Mouse (Mus musculus): ENCODE results near the gene Hoxa11.

Hoxa11 gene

DNA sequence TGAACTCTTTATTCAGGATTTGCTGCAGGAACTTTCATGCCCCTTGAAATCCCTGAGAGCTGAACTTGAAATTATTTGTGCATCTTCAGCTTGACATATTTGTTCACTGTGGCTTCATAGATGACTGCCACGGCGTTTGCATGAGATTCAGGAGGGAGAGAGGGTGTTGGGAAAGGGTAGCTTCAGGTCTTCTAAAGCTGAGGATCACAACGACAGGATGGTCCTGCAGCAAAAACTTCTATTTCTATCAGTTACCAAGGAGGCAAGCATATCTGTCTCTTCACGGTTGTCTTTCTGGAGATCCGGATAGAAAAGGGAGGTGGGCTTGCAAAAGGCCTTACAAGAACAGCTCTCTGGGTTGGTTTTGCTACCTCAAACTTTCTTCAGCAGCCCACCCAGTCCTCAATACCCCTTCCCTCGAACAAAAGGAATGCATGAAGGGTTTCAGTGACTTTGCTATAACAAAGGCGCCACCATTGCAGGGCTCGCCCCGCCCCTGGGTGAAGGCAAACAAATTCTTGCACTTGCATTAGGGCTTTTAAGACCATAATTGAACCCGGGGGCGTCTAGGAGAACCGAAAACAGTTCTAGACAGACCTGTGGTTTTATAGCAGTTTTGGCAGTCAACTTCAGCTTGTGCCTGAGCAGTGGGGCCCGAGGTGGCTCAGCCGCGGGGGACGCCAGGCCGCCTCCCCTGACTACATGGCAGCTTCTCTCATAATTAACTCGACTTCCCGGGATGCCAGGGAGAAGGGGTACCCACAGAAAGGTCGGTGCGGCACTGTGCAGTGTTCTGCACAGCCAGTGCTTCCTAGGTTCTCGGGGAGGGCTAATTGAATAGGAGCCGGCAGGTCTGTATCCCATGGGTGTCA, 2.4 kb upstream of the Hoxa11 start:
- DNase-seq (ENCODE audit: low spot score) = no peak

DNA sequence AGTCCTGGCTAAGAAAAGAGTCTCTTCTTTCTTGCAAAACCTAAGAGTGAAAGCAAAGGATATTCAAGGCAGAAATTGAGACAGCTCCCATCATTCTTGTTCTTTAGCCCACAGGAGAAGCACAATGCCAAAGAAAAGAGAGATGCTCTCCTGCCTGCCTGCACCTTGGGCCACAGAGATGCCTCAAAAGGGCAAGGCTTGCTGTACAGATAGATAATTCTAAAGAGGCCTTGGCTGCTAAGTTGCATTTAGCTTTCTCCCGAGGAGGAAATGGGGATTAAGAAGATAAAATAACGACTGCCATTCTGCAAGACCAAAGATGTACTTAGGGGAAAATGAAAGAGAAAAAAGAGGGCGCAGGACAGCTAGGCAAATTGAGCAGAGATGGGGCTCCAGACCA, 1.3 kb upstream of the Hoxa11 start:
- DNase-seq (ENCODE audit: low spot score) = no peak

DNA sequence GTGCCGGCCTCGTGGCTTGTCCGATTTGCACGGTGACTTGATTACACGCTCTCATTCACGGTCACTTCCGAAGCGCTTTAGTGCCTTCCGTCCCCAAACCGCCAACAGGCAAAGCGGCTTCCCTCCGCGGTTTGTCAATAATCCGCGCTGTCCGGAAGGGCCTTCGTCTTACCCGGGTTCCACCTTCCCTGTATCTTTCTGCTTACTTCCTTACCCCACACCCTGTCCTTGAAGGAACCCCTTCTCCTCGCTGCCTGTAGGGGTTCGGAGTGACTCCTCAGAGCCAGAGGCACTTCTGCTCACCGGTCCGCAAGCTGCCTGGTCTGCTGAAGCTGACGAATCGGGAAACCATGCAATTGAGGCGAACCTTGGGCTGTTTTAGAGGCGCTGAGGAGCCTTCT, 793 bp upstream of the Hoxa11 start:
- no peak for DNase-seq (ENCODE audit: low spot score)

DNA sequence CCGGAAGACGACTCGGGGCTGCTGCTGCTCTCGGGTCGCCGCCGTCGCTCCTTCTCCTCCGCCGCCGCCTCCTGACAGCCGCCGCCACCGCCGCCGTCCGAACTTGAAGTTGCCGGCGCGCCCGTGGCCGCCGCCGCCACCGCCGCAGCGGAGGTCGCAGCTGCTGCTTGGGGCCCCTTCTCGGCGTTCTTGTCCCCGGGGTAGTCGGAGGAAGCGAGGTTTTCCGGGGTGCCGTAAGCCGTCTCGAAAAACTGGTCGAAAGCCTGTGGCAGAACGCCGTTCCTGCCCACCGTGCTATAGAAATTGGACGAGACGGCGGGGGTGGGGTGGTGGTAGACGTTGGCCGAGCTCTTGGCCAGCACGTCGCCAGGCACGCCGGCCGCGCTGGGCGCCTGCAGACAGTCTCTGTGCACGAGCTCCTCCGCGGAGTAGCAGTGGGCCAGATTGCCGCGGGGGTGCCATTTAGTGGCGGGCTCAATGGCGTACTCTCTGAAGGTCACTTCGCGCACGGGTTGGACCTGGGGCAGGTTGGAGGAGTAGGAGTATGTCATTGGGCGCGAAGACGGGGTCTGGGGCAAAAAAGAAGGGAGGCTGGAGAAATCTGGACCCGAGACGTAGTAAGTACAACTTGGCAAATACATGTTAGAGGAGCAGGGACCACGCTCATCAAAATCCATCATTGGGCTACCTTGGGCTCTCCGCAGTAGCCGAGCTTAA, 412 bp downstream of the Hoxa11 start:
- no peak for DNase-seq (ENCODE audit: low spot score)

DNA sequence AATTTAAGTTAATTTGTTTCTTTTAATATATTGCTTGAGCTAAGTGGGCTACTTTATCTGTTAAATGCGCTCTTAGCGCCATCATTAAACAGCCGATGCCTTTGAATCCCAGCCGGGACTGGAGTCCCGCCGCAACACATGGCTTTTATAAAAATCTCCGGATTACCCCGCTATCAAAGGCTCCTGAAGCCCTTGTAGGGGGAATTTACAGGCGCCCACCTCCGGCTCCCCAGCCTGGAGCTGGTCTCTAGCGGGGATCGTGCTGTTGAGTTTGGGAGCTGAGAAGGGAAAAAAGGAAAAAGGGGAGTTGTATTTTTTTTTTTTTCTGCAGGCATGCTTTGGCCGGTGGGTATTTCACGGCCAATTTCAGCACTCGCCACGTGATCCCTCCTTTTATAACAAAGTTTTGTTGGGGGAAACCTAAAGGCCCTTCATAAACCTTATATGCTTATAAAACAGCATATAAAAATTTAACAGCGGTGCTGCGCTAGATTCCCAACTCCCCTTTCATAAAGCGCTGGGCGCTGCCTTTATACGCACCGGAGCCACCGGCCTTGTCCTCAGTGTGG, 1.1 kb downstream of the Hoxa11 start:
- DNase-seq (ENCODE audit: low spot score) = no peak

DNA sequence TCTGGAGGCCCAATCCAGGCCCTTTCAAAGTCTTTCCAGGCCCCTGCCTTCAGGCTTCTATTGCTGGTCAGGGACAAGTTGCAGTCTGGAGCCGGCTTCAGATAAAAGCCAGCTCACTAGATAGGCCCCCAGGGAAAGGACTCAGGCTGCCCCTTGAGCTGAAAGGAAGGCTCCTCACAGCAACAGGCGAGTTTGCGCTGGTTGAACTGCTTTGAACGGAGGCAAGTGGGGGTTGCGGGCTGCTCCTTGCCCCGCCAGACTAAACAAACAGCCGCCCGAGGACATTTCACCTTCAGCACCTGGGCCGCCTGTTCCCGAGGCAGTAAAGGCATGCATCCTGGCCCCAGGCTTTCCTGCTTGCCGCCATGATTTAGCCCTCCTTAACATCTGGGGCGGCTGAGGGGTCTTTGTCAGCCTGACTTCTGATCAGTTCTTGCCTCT, 1.9 kb downstream of the Hoxa11 start:
- DNase-seq (ENCODE audit: low spot score) = no peak

DNA sequence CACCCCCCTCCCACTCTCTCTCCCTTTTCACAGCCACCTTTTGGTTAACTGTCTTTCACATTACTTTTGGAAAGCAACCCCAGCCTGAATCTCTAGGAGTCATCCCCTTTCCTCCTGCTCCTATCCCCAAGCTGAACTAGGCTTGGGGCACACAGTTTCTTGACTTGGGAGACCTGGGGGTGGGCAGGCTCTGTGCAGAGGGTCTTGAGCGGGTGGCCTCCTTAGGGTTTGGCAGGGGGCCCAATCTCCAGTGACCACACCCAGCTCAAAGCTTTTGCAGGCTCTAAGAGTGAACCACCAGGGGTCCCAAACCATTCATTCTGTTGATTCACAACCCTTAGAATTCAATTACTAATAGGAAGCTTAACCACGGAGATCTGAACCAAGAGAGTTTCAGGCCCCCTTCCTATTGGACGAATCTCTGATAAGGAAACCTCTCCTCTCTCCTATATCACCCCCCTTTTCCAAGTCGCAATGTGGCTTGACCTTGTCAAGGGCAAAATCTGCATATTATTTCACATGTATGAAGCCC, 2.7 kb downstream of the Hoxa11 start:
- DNase-seq (ENCODE audit: low spot score) = no peak

DNA sequence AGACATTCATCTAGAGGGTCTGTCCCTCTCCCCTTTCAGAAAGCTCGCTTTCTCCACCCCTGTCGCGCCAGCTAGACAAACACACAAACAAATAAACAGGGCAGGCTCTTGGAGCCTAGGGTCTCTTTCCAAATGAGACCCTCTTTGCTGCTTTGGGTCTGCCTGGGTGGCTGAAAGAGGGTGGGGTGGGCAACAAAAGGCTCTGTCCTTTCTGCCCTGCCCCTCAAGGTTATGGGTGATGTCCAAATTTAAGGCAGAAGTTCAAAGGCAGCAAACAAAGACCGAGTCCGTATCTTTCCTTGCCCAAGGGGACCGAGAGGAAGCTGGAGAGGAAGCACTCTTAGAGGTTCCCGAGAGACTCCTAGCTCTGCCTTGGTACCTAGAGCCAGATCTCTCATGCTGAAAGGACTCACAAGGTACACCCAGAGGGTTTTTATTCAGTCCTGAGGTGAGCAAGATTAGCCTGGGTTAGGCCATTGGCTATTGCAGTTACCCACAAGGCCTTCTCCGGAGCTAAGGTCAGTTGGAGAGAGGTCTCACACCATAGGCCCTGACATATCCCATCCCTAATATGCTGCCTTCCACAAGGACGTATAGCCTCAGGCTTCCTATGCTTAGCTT, 4.5 kb downstream of the Hoxa11 start:
- no peak for DNase-seq (ENCODE audit: low spot score)

DNA sequence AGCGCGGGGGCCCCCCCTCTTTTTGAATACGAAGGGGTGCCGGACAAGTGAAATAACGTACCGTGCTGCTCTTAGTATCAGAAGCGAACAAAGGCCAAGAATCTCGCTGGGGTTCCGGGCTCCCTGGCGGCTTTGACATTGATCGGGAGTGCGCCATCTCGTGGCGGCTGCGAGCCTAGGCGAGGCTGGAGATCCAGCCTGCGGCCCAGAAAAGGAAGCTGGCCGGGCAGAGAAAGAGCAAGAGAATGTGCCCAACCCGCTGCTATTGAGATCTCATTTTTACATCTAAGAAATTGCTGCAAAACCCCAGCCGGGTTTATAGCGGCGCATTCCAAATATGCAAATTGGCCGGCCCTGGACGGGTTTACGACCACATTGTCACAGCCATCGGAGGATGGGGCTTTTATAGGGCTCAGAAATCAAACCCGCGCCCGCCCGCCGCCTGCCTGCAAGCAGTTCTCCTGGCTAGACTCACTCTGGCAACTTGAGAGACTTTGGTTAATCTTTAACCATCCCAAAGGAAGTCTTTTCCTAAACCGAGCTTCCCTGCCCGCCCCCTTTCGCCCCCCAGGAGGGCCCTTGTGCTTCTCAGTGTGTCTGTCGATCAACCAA, 5.1 kb downstream of the Hoxa11 start, which contains the start of gene Hoxa10:
Gene Hoxa10, minus strand, starts transcription at position 466 of the 612 bp plus-strand sequence.
- peak; percentile 52 for DNase-seq (ENCODE audit: low spot score)

DNA sequence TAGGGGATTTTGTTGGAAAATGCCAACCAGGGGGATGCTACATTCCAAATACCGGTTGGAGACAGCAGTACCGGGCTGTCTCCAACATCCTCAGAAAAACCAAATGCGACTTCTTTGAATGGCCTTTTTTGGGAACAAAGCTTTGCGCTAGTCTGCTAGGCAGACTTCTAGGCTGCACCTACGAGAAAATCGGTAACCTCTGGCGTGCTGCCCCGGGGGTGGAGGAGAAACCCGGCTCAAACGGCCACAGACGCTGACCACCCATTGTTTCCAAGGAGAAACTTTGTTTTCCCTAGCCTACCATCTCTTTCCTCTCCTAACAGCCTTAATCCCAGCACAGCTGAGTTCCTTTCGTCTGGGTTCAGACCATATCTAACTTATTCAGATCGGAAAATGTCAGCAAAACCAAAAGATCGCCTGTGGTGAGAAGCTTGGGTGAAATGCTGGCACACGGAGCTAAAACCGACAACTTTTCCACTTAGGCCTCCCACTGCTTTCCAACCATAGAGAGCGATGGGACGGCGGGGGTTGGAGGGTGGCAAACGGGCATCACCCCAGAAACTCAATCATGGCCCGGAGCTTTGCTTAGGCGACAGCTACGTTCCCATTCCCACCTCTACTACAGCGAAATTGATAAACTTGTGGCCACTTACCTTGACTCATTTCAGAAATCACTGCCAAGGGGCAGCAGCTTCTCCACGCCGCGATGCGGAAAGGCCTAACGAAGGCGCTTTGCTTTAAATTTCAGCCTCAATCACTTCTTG, 5.8 kb downstream of the Hoxa11 start:
- DNase-seq (ENCODE audit: low spot score) = no peak

DNA sequence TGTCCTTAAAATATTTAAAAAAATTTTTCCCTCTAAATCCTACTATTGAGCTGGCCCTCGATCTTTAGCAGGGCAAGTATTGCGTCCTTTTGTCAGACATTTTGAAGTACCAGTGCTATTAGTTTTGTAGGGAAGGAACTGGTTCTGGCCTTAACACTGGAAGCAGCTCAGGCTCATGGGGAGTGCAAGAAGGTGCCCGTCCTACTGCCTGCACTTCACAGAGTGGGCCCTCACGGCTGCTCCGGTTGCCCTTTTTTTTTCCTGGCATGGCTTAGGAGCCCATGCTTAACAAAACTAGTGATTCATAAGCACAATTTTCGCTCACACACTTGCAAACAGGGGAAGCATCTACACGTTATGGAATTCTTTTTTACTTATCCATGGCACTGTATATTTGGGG, 6.6 kb downstream of the Hoxa11 start:
- no peak for DNase-seq (ENCODE audit: low spot score)

DNA sequence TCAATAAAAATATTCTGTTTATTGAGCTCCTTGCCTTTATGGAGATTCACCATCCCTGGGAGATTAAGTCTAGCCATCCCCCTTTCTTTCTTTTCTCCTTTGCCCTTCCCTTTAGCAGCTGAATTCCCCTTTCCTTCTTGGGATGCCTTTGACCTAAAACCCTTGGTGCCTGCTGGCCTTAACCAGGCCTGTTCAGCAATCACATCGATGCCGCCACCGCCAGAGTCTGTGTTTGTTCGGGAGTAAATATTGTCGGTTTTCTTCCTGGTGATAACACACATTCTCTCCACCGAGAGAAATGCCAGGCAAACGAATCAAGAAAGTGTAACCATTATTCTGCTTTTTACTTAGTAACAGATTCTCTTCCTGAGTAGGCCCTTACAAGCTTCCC, 7.5 kb downstream of the Hoxa11 start:
- DNase-seq (ENCODE audit: low spot score) = no peak

DNA sequence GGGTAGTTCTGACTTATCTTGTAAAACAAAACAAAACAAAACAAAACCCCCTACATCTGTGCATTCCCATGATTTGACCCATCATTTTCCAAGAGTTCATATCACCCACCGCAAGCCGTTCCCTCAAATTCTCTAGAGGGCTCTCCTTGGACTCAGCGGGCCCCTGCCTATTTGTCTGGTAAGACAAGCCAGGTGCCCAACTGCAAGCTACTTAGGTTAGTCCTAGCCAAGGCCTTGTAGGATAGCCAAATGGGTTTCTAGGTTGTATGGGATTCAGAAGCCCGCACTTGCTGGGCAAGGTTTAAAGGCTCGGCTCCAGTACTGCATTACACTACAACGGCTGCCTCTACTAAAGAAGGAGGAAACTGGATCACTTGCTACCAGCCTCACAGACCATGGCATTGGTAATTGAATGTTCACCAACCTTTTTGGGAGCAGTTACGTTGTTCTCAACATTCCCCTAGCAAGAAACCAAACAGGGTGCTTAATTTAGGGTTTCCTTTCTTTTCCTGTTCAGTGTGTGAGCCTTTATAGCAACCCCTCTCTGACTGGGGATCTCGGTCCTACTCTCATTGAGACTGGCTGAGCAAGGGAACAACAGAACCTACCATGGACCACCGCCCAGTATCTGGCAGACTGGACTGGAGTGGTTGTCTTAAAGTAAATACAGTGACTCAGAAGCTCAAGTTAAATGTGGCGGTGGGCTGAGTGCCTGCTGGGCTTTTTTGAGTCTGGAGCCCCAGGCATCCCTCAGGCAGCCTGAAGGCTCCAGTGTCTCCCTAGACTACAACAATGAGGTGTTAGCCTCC, 8.1 kb downstream of the Hoxa11 start:
- DNase-seq (ENCODE audit: low spot score) = no peak

DNA sequence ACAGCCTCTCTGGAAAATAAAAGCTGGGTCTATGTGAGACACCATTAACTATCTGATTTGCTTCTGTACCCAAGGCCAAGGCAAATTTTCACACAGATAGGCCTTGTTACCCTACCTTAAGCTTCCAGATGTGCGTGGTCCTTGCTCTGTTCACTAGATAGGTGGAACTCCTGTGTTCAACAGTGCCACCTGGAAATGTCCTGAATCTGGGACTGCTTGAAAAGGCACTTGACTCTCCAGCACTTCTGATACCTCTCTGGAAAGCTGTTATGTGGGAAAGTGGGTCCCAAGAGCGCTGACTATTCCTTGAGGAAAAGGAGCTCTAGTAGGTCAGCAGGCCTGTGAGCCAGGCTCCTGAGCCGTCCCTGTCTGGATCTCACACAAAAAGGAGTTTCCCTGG, 8.8 kb downstream of the Hoxa11 start:
- no peak for DNase-seq (ENCODE audit: low spot score)

DNA sequence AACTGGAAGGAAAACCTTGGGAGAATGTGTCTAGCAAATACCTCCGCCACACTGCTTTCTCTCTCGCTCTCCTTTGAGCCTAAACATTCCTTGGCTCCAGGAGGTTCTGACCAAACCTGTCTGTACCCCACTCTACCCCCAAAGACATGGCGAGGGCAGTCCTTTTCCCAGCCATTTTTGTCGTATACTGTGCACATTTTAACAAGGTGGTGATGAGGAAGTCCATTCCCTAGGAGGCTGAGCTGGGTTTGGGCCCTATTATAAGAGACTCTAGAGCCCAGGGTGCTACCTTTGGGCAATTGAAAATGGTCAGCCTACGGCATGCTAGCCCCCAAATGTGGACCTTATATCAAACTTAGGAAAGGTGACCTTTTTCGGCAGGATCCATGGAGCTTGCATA, 9.7 kb downstream of the Hoxa11 start:
- DNase-seq (ENCODE audit: low spot score) = no peak

DNA sequence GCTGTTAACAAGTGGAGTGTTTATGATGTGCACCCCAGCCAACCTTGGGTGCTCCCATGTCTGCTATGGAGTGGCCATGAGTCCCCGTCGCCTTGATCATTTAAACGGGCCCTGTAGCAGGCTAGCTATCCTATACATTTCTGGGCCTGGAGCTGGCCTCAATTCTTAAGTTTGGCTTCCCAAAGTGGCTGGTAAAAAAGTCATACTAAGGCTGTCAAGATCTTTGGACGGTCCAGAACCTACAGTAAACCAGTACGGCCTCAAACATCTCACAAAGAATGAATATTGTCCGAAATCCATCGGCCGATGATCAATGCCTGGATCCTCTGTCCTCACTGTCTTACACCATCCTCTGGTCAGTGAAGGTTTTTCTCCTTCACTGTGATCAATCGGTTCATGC, 10.3 kb downstream of the Hoxa11 start:
- DNase-seq (ENCODE audit: low spot score) = no peak

DNA sequence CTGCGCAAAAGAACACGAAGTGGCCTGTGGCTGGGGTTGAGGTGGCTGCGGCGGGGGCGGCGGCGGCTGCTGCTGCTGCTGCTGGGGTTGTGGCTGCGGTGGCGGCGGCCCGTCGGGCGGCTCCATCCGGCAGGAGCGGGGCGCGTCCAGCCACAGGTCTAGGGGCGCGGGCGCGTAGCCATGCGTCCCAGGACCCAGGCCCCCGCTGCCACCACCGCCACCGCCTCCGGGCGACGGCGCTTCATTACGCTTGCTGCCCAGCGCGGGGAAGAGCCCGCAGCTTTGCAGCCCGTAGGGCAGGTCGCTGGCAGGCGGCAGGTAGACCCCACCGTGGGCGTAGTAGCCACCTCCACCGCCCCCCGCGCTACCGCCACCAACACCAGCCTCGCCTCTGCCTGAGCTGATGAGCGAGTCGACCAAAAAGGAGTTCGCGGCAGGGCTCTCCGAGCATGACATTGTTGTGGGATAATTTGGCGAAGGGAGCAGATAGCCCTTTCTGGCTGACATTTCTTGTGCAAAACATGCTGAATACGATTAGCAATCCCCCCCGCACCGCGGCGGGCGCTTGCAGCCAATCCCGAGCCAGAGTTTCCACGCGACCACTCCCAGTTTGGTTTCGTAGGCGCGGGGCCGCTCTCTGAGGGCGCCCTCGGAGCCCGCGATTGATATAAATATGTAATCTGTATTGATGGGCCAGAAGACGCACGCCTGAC, 11.0 kb downstream of the Hoxa11 start:
- DNase-seq (ENCODE audit: low spot score) = no peak

DNA sequence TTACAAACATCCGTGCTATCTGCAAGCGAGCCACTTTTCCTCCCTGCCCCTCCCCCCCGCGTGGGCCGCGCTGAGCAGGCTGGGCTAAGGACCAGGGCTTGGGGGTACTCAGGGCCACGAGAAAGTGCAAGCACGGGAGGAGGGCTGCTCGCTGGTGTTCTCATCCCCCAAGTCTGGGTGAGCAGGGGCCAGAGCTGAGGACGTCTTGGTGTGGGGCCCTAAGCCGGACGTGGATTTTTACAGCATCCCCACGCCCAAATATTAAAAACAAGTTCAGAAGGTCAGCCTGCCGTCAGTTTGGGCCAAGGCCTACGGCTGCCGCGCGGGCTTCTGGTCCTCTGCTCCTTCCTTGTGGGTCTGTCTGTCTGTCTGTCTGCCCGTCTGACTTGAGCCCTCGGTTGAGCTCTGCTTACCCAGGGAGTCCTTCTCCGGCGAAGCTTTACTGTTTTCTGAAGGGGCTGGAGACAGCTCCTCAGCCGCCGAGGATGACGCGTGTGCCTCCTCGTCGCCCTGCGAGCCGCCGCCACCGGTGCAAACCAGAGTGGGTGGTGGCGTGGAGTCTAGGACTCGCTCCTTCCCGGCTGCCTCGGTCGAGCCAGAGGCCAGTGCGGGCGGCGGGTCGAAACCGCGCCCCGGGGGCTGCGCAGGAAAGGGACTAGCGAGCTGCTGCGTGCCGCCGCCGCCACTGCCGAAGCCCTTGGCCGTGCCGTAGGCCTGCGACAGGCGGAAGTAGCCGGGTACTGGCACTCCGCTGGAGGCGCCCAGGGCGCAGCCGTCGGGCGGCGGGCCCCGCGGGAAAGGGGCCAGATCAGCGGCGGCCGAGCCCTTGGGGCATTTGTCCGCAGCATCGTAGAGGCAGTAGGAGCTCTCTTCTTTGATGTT, 11.8 kb downstream of the Hoxa11 start:
- DNase-seq (ENCODE audit: low spot score) = no peak

Data from layer of hippocampus, adult 11-12 months (tissue).